Mouse (Mus musculus) bone marrow macrophage, adult 2 months (primary cell): ENCODE measurements around the gene Zfp81. TPM values are rescaled to one million over a fixed set of nuclear protein-coding genes. Genes with fewer than 3 reads are reported as not detected.
"Not testable (repeated sequence)": the region's sequence is repeated elsewhere in the genome, so short reads cannot be mapped to it uniquely, and the experiment has no call there.

Experiments used
- H3K27ac ChIP-seq: 2 replicates; pipeline ENCODE4 v1.5.1; 2012; ENCODE audit warnings: low read depth, low read length; ENCODE audit not compliant: insufficient read depth
- H3K4me1 ChIP-seq: 2 replicates; pipeline ENCODE4 v1.6.1; 2012; ENCODE audit warnings: low read length; ENCODE audit not compliant: control insufficient read depth, insufficient read depth
- H3K4me3 ChIP-seq: 2 replicates; pipeline ENCODE4 v1.5.1; 2012; ENCODE audit warnings: mild to moderate bottlenecking, low read length, moderate library complexity; ENCODE audit not compliant: insufficient read depth
- CTCF ChIP-seq: IDR thresholded peaks from 2 replicates; pipeline ENCODE4 v1.5.1; 2012; ENCODE audit warnings: low read depth, mild to moderate bottlenecking, low read length, moderate library complexity
- POLR2A ChIP-seq: IDR thresholded peaks from 2 replicates; pipeline ENCODE4 v1.6.1; 2012; ENCODE audit warnings: mild to moderate bottlenecking, low read depth, low read length, borderline replicate concordance
- polyA plus RNA-seq: library from polyadenylated mRNA; stranded (reverse); fragments of >200 nt; gene quantifications from 2 replicates; pipeline ENCODE4 v1.2.4, GENCODE M21; 2012; ENCODE audit not compliant: missing spikeins, insufficient read depth, insufficient read length

Zfp81 gene
- 6.5 and 7.4 TPM in 2 replicates for polyA plus RNA-seq

GRCm38 (mm10) chr17:33358411-33359384, at the start of gene Zfp81:
Zfp81 (minus strand) TSS chr17:33358878.
- peak within 1 kb of the TSS; percentile 21; the same call in 1 of the 2 replicates for H3K27ac ChIP-seq
- peaks cover 7% of the 10 kb centered on the region for H3K4me1 ChIP-seq
- TF ChIP-seq CTCF (0 out of 2 replicates have a peak, but pooled peaks have one; percentile 14), POLR2A (no peak)
- peak within 1 kb of the TSS; percentile 81 for H3K4me3 ChIP-seq

DNA sequence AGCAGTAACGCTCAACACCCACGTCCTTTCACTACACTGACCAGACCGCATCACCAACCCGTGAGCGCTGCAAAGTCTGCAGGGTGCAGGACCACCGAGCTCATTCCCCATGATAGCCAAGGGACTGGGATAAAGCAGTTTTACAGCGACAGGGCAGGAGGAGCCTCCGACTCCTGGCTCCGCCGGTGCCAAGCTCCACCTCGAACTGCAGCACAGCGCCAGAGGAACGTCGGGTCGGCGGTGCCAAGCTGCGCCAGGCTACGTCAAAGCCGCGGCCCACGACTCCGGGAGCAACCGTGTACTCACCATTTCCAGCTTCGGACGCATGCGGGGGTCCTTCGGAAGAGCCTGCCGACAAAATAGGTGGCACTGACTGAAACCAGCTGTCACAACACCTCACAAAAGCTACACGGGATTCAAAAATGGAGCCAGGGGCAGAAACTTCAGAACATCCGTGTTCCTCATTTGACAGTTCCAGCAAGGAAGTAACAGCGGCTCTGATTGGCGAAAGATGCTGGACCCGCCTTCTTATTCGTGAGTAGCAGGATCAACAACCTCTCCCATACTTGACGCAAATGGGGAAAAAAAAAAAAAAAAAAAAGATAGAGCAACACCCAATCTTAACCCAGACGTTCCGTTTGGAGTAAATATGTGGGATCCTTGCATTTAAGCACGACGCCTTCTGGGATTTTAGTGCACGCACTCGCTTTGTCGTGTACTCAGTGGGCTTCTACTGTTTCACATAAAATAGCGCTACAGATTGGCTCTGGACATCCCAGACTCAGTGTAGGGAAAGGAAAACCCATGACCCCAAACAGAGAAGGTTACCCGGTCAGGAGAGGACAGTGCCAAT, 35.7 kb upstream of the Zfp81 start, which contains the start of gene Zfp101:
Gene Zfp101 (minus strand): TSS at position 460 of the 853 bp plus-strand sequence.
- Histone ChIP-seq H3K27ac (peak within 1 kb of the TSS; percentile 72), H3K4me3 (peak within 1 kb of the TSS; percentile 95), H3K4me1 (peaks cover 6% of the 10 kb centered on the region; the same call in 1 of the 2 replicates)
- TF ChIP-seq POLR2A (no peak), CTCF (no peak)

- TF ChIP-seq POLR2A, result no peak
- TF ChIP-seq CTCF, result no peak
- no peak overlapping the region for H3K27ac ChIP-seq
- no peak overlapping the region for H3K4me3 ChIP-seq
- peaks cover 6% of the 10 kb centered on the region; the same call in 1 of the 2 replicates for H3K4me1 ChIP-seq
Measured at GRCm38 (mm10) chr17:33392271-33392670, 33.6 kb upstream of the Zfp81 start.

GRCm38 (mm10) chr17:33385705-33386104, 27.0 kb upstream of the Zfp81 start:
- Histone ChIP-seq H3K4me3 (no peak overlapping the region), H3K4me1 (no peaks in the 10 kb centered on the region; the same call in 1 of the 2 replicates), H3K27ac (no peak overlapping the region)
- no peak for TF ChIP-seq POLR2A
- TF ChIP-seq CTCF, result no peak

- H3K4me1 ChIP-seq, result no peaks in the 10 kb centered on the region
- no peak overlapping the region for H3K4me3 ChIP-seq
- H3K27ac ChIP-seq, result no peak overlapping the region
- no peak for TF ChIP-seq POLR2A
- TF ChIP-seq CTCF, result no peak
Measured at GRCm38 (mm10) chr17:33372795-33373194, 14.1 kb upstream of the Zfp81 start.

DNA sequence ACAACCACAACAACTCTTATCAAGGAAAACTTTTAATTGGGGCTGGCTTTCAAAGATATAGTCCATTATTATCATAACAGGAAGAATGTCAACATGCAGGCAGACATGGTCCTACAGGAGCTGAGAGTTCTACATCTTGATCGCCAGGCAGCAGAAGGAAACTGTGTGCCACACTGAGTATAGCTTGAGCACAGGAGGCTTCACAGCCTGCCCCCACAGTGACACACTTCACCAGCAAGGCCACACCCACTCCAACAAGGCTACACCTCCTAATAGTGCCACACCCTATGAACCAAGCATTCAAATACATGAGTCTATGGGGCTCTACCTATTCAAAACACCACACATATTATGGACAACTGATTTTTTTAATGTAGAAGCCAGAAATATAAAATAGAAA, 5.7 kb downstream of the Zfp81 start:
- TF ChIP-seq POLR2A (no peak), CTCF (no peak)
- Histone ChIP-seq H3K27ac (no peak overlapping the region), H3K4me3 (no peak overlapping the region), H3K4me1 (peaks cover 5% of the 10 kb centered on the region)

GRCm38 (mm10) chr17:33289876-33290149, 68.9 kb downstream of the Zfp81 start:
- H3K4me1 ChIP-seq, H3K4me3 ChIP-seq: not testable (repeated sequence)

DNA sequence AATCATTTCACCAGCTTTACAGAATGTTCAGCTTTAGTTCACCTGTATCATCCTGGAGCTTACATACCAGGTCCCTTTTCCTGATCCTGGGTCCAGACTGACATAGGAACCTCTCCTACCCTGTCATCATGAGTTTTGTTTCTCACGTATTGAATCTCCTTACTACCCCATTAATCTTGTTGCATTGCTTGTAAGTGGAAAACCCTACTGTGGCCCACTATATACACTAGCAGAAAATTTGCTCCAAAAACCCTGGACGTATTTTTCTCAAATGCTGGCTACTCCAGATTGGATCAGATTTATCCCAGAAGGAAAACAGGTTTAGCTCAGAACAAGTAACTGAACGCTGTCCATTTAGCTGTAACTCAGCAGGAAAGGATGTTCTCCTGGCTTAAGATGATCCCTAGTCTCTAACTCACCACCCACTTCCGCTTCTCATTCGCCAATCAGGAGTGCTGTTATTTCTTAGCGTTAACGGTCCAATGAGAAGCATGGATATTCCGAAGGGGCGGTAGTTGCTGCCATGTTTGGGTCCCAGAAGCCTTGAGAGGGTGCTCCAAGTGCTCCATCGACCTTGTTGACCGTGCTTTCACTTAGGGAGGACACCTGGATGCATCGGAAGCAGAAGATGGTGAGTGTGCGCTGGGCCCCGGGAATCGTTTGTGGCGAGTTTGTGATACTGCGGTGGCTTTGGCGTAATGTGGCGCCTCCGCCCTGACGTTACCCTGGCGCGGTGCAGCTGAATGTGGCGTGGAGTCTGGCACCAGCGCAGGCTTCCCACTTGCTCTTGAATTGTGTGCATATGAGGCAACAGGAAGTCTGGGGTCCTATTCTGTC, 69.4 kb downstream of the Zfp81 start, which contains the start of gene Zfp955b:
Gene Zfp955b (plus strand): TSS at position 506 of the 837 bp plus-strand sequence.
- not testable (repeated sequence) for H3K4me3 ChIP-seq, H3K27ac ChIP-seq, H3K4me1 ChIP-seq

More at GRCm38 (mm10) chr17:33289876-33290149, 68.9 kb downstream of the Zfp81 start:
- not testable (repeated sequence) for H3K27ac ChIP-seq

Other genes with a start within 250 kb of the Zfp81 start
- gene Morc2b, start 219.2 kb downstream of the Zfp81 start, polyA plus RNA-seq, result not detected in 2 replicates
- not detected in 2 replicates for gene Olfr55, start 190.4 kb downstream of the Zfp81 start, polyA plus RNA-seq
- not detected in 2 replicates for gene Olfr239, start 167.6 kb downstream of the Zfp81 start, polyA plus RNA-seq
- gene Olfr1564, start 137.2 kb downstream of the Zfp81 start, polyA plus RNA-seq, result 0.15 and 0.23 TPM in 2 replicates
- 6.2 TPM in 2 replicates for gene Zfp955a, start 103.7 kb downstream of the Zfp81 start, polyA plus RNA-seq
- not detected in 2 replicates for gene Olfr63, start 94.2 kb downstream of the Zfp81 start, polyA plus RNA-seq
- 4.1 and 10.5 TPM in 2 replicates for gene Zfp955b, start 69.3 kb downstream of the Zfp81 start, polyA plus RNA-seq
- 9.1 and 10.4 TPM in 2 replicates for gene Zfp101, start 35.8 kb upstream of the Zfp81 start, polyA plus RNA-seq
- not detected in 2 replicates for gene Actl9, start 74.0 kb upstream of the Zfp81 start, polyA plus RNA-seq
- gene Adamts10, start 165.3 kb upstream of the Zfp81 start, polyA plus RNA-seq, result 46.6 and 53.4 TPM in 2 replicates
- 393 and 491 TPM in 2 replicates for gene Myo1f, start 196.8 kb upstream of the Zfp81 start, polyA plus RNA-seq